Mouse (Mus musculus) hematopoietic stem cell, adult 5-6 weeks (primary cell): ENCODE data around the gene Cacna1d. TPM values are rescaled to one million over a fixed set of nuclear protein-coding genes. Genes with fewer than 3 reads are reported as not detected.

Experiments used
- total RNA-seq: library from RNA; stranded (forward); fragments of 172-1452, 232-1000 nt; gene quantifications from 2 replicates; pipeline ENCODE4 v1.2.3, GENCODE M21; 2017

The Cacna1d gene
- total RNA-seq, 1 experiment from 2014 or later, result 0.50 TPM

Other genes starting within 250 kb of the Cacna1d start
- gene Dcp1a, start 11.9 kb downstream of the Cacna1d start, total RNA-seq, result 28.6 and 34.5 TPM in 2 replicates
- 412 and 462 TPM in 2 replicates for gene Tkt, start 56.9 kb upstream of the Cacna1d start, total RNA-seq
- gene Prkcd, start 134.8 kb upstream of the Cacna1d start, total RNA-seq, result 98.0 and 125 TPM in 2 replicates
- 15.7 and 19.7 TPM in 2 replicates for gene Rft1, start 162.9 kb upstream of the Cacna1d start, total RNA-seq
- gene Sfmbt1, start 223.4 kb upstream of the Cacna1d start, total RNA-seq, result 12.5 and 12.6 TPM in 2 replicates